Mouse (Mus musculus): ENCODE data around the gene Olfr1065. TPM values are rescaled to one million over a fixed set of nuclear protein-coding genes. Genes with fewer than 3 reads are reported as not detected.

The Olfr1065 gene
- total RNA-seq (2023) = not detected in 4 replicates

GRCm38 (mm10) chr2:86450491-86450890 lies at the start of gene Olfr1065:
Gene Olfr1065 (minus strand): TSS chr2:86450591.

GRCm38 (mm10) chr2:86487286-86487685 lies 36.9 kb upstream of the Olfr1065 start, which contains the start of gene Olfr228:
Gene Olfr228 (minus strand): TSS chr2:86487386.

DNA sequence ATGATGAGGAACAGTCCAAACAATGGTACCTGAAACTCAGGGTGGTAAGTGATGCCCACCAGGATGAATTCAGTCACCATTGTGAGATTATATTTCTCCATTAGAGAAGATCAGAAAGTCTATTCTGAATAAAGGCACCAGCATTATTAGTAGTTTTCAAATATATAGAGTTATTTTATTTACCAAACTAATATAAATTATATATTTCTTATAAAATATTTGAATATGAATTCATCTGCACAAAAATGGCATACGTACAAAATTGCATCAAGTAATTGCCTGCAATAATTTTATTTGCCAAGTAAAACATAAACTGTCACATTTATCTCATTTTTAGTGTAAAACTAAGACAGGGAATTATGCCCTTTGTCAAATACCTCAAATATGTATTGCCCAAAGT lies 5.8 kb upstream of the Olfr1065 start, which contains the start of gene Olfr1066:
Gene Olfr1066 (minus strand): TSS at position 101 of the 400 bp plus-strand sequence.

DNA sequence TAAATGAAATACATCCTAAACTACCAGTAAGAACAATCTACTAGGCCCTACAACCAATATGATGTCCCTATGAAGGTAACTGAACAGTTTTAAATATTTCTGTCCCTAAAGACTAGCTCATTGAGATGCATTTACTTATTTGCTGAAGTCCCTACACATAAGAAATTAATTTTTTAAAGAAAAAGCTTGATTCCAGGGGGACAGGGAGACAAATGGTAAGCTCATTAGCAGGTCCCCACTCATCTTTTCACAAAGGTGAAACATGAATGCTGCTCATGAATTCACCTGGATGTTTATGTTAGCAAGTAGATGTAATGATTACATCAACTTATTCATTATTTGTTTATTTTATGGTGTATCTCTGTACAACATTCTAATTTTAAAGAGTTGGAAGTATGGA lies 23.7 kb downstream of the Olfr1065 start, which contains the start of gene Olfr1062:
Gene Olfr1062 (minus strand): TSS at position 101 of the 400 bp plus-strand sequence.

DNA sequence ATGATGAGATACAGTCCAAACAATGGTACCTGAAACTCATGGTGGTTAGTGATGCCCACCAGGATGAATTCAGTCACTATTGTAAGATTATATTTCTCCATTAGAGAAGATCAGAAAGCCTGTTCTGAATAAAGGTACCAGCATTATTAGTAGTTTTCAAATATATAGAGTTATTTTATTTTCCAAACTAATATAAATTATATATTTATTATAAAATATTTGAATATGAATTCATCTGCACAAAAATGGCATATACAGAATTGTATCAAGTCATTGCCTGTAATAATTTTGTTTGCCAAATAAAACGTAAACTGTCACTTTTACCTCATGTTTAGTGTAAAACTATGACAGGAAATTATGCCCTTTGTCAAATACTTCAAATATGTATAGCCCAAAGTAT lies 36.4 kb downstream of the Olfr1065 start, which contains the start of gene Olfr1061:
Gene Olfr1061 (minus strand): TSS at position 101 of the 400 bp plus-strand sequence.

Other genes starting within 250 kb of the Olfr1065 start
- gene Olfr1045, start 247.6 kb downstream of the Olfr1065 start, total RNA-seq (2023) = not detected in 4 replicates
- not detected in 4 replicates for gene Olfr1046, start 231.3 kb downstream of the Olfr1065 start, total RNA-seq (2023)
- gene Olfr1047, start 219.2 kb downstream of the Olfr1065 start, total RNA-seq (2023) = not detected in 4 replicates
- gene Olfr1048, start 210.3 kb downstream of the Olfr1065 start, total RNA-seq (2023) = not detected in 4 replicates
- gene Olfr1049, start 192.3 kb downstream of the Olfr1065 start, total RNA-seq (2023) = not detected in 4 replicates
- not detected in 4 replicates for gene Olfr1051, start 171.5 kb downstream of the Olfr1065 start, total RNA-seq (2023)
- gene Olfr1052, start 158.1 kb downstream of the Olfr1065 start, total RNA-seq (2023) = not detected in 4 replicates
- gene Olfr1053, start 135.3 kb downstream of the Olfr1065 start, total RNA-seq (2023) = not detected in 4 replicates
- gene Olfr1054, start 115.2 kb downstream of the Olfr1065 start, total RNA-seq (2023) = not detected in 4 replicates
- not detected in 4 replicates for gene Olfr1055, start 100.3 kb downstream of the Olfr1065 start, total RNA-seq (2023)
- gene Olfr1056, start 88.1 kb downstream of the Olfr1065 start, total RNA-seq (2023) = not detected in 4 replicates
- gene Olfr1057, start 72.2 kb downstream of the Olfr1065 start, total RNA-seq (2023) = not detected in 4 replicates
- not detected in 4 replicates for gene Olfr1058, start 62.0 kb downstream of the Olfr1065 start, total RNA-seq (2023)
- gene Olfr1061, start 36.5 kb downstream of the Olfr1065 start, total RNA-seq (2023) = not detected in 4 replicates
- gene Olfr1062, start 23.8 kb downstream of the Olfr1065 start, total RNA-seq (2023) = not detected in 4 replicates
- not detected in 4 replicates for gene Olfr1066, start 5.7 kb upstream of the Olfr1065 start, total RNA-seq (2023)
- gene Olfr228, start 36.8 kb upstream of the Olfr1065 start, total RNA-seq (2023) = not detected in 4 replicates
- gene Olfr1076, start 57.9 kb upstream of the Olfr1065 start, total RNA-seq (2023) = not detected in 4 replicates
- not detected in 4 replicates for gene Olfr1079, start 91.9 kb upstream of the Olfr1065 start, total RNA-seq (2023)
- not detected in 4 replicates for gene Olfr1080, start 107.6 kb upstream of the Olfr1065 start, total RNA-seq (2023)
- gene Olfr1082, start 148.4 kb upstream of the Olfr1065 start, total RNA-seq (2023) = not detected in 4 replicates
- gene Olfr1084, start 189.1 kb upstream of the Olfr1065 start, total RNA-seq (2023) = not detected in 4 replicates
- gene Olfr1085, start 211.4 kb upstream of the Olfr1065 start, total RNA-seq (2023) = not detected in 4 replicates
- gene Olfr1086, start 229.5 kb upstream of the Olfr1065 start, total RNA-seq (2023) = not detected in 4 replicates
- not detected in 4 replicates for gene Olfr1087, start 247.8 kb upstream of the Olfr1065 start, total RNA-seq (2023)

All from B cell, adult 62 days (primary cell).